Mouse (Mus musculus) neural tube, embryonic 11.5 days (tissue): ENCODE results near the gene Dapk2. TPM values are rescaled to one million over a fixed set of nuclear protein-coding genes. Genes with fewer than 3 reads are reported as not detected.

Experiments used
- ATAC-seq: fragments of 200-750 bp; cut with Nextera tagmentation; 2 replicates; pipeline ENCODE4 v1.8.0; 2017; ENCODE audit warnings: moderate number of reproducible peaks, mild to moderate bottlenecking, moderate TSS enrichment, moderate library complexity; ENCODE audit not compliant: insufficient read depth, low FRiP score, low TSS enrichment
- DNase-seq: peaks from one replicate; pipeline ENCODE4 v3.0.0-alpha.2; 2015; ENCODE audit warnings: low spot score
- H3K27ac ChIP-seq: fragments of 300-500 bp; sonication (generic); 2 replicates; pipeline ENCODE4 v1.5.1; 2014; ENCODE audit warnings: low read depth, mild to moderate bottlenecking, low read length
- H3K27me3 ChIP-seq: fragments of 300-500 bp; sonication (generic); 2 replicates; pipeline ENCODE4 v1.6.1; 2014; ENCODE audit warnings: mild to moderate bottlenecking, low read length, mixed read lengths; ENCODE audit not compliant: control insufficient read depth, insufficient read depth
- H3K36me3 ChIP-seq: fragments of 300-500 bp; sonication (generic); 2 replicates; pipeline ENCODE4 v1.6.1; 2014; ENCODE audit warnings: mild to moderate bottlenecking, low read length, moderate library complexity, mixed read lengths; ENCODE audit not compliant: control insufficient read depth, insufficient read depth
- H3K4me1 ChIP-seq: fragments of 300-500 bp; sonication (generic); 2 replicates; pipeline ENCODE4 v1.6.1; 2014; ENCODE audit warnings: low read length, mixed read lengths; ENCODE audit not compliant: control insufficient read depth, insufficient read depth
- H3K4me2 ChIP-seq: fragments of 300-500 bp; sonication (generic); 2 replicates; pipeline ENCODE4 v1.6.1; 2014; ENCODE audit warnings: low read depth, mild to moderate bottlenecking, moderate library complexity
- H3K4me3 ChIP-seq: fragments of 300-500 bp; sonication (generic); 2 replicates; pipeline ENCODE4 v1.5.1; 2014; ENCODE audit warnings: low read depth, low read length
- H3K9ac ChIP-seq: fragments of 300-500 bp; sonication (generic); 2 replicates; pipeline ENCODE4 v1.6.1; 2014; ENCODE audit warnings: mild to moderate bottlenecking, low read length
- H3K9me3 ChIP-seq: fragments of 300-500 bp; sonication (generic); 2 replicates; pipeline ENCODE4 v1.6.1; 2016; ENCODE audit warnings: low read length; ENCODE audit not compliant: control insufficient read depth
- WGBS: fragments of 180-500 bp; shearing (Covaris S2); extraction: QIAGEN DNeasy Blood & Tissue Kit; methylation state at CpG from one replicate; pipeline ENCODE4 v1.1.7; 2014; 5-methylcytosine and 5-hydroxymethylcytosine counted together
- polyA plus RNA-seq: library from polyadenylated mRNA; unstranded; fragments of >200 nt; fragmentation: Nextera tagmentation; extraction: Ambion mirVana; gene quantifications from 2 replicates; pipeline ENCODE4 v1.2.1, GENCODE M21; 2014

Gene Dapk2
- polyA plus RNA-seq, 1 experiment from 2014 or later, result 3.1 TPM

DNA sequence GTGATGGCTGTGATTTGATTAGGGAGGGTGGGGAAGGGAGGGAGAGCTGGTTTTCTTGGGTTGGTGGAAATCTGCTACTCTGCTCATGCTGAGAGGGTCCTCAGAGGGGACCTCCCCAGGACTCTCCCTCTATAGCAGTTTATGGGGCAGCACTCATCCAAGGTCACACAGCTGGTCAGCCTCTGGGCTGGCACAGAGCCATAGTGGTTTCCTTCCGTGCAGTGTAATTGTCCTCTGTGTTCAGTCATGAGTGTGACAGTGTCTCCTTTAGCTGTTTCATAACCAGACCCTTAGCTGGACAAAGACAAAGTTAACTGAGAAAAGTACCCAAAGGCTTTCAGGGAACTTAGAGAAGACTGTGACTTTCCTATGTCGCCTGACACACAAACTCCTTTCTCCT lies 103.7 kb downstream of the Dapk2 start:
- ATAC-seq, result no peak
- Histone ChIP-seq H3K27me3 (no peaks in the 10 kb centered on the region), H3K4me1 (no peaks in the 10 kb centered on the region), H3K9ac (no peak overlapping the region), H3K36me3 (no peaks in the 10 kb centered on the region), H3K27ac (no peak overlapping the region), H3K9me3 (no peaks in the 10 kb centered on the region), H3K4me3 (no peak overlapping the region), H3K4me2 (no peak overlapping the region)
- DNase-seq, result no peak
- WGBS, result 75% methylated on average over 2 of the region's 2 CpGs

DNA sequence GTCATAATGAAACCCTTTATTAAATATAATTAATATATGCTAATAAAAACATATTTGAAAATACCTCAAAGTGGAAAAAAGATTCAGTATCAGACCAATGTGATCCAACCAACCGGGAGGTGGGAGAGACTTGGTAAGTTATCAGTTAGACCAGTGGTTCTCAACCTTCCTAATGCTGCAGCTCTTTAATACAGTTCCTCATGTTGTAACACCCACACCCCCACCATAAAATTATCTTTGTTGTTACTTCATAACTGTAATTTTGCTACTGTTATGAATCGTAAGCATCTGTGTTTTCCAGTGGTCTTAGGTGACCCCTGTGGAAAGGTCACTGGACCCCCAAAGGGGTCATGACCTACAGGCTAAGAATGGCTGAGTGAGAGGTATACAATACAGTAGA lies 105.7 kb downstream of the Dapk2 start:
- Histone ChIP-seq H3K36me3 (no peaks in the 10 kb centered on the region), H3K4me2 (no peak overlapping the region), H3K9me3 (no peaks in the 10 kb centered on the region), H3K4me1 (no peaks in the 10 kb centered on the region), H3K9ac (no peak overlapping the region), H3K27ac (no peak overlapping the region), H3K4me3 (no peak overlapping the region), H3K27me3 (no peaks in the 10 kb centered on the region)
- no peak for ATAC-seq
- no peak for DNase-seq
- 89% methylated on average over 2 of the region's 2 CpGs for WGBS

DNA sequence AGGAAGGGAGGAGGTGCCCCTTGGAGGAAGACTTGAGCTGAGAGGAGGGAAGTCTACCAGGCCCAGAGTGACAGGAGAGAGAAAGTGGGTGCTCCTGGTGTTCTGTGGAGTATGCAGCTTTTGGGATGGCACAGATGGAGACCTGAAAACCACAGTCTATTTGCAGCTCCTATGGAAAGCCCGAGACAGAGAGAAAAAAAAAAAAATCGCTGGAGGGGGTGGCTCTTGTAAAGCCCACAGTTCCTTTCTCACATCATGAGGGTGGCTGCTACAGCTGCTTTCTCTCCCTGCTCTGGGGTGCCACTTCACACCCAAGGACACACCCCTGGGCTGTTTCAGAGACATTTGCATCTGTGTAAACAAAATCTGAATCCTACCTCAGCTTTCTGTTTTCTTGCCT lies 107.6 kb downstream of the Dapk2 start:
- Histone ChIP-seq H3K9ac (no peak overlapping the region), H3K4me2 (no peak overlapping the region), H3K4me3 (no peak overlapping the region), H3K36me3 (no peaks in the 10 kb centered on the region), H3K9me3 (no peaks in the 10 kb centered on the region), H3K27ac (no peak overlapping the region), H3K27me3 (no peaks in the 10 kb centered on the region), H3K4me1 (no peaks in the 10 kb centered on the region)
- DNase-seq, result no peak
- WGBS, result 28% methylated on average over 2 of the region's 2 CpGs
- ATAC-seq, result no peak

DNA sequence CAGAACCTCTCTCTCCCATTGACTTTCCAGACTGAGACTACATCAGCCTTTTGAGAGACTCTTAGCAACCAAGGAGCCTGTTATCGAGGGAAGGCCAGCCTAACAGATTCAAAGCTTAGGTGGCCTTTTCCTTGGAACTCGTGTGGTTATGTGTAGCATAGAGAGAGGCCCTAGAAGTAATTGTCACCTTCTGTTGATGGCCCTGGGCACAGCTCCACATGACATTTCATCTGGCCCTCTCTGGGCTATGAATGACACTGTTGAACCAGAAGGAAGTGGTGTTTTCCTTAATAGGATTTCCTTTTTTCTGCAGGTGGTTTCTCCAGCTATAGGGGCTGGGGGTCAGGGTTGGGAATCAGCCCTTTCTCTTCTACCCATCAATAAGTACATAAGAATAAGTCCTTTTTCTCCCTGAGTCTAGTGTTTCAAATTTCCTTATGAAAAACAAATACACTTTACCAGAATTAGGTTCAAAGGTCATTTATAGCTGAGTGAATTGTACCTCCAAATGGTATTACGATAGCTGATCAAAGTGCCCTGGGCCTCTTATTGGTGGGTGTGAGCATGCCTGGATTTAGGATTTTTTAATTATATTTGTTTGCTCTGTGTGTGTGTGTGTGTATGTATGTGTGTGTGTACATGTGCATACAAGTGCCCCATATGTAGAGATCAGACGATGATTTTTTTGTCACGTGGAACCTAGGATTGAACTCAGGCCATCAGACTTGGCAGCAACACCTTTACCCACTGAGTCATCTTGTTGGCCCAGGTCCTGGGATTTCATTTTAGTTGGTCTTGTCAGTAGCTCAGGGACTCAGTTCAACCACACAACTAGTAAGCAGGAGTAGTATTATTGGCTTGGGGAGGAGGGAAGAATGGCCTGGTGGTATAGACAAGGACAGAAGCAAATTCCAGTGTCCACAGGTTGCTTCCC lies 108.5 kb downstream of the Dapk2 start:
- no peaks in the 10 kb centered on the region for H3K9me3 ChIP-seq
- DNase-seq, result no peak
- H3K4me1 ChIP-seq, result no peaks in the 10 kb centered on the region
- no peaks in the 10 kb centered on the region for H3K36me3 ChIP-seq
- 77% methylated on average over 5 of the region's 5 CpGs for WGBS
- no peak overlapping the region for H3K4me2 ChIP-seq
- H3K27ac ChIP-seq, result no peak overlapping the region
- no peak overlapping the region for H3K9ac ChIP-seq
- no peaks in the 10 kb centered on the region for H3K27me3 ChIP-seq
- ATAC-seq, result no peak
- H3K4me3 ChIP-seq, result no peak overlapping the region

DNA sequence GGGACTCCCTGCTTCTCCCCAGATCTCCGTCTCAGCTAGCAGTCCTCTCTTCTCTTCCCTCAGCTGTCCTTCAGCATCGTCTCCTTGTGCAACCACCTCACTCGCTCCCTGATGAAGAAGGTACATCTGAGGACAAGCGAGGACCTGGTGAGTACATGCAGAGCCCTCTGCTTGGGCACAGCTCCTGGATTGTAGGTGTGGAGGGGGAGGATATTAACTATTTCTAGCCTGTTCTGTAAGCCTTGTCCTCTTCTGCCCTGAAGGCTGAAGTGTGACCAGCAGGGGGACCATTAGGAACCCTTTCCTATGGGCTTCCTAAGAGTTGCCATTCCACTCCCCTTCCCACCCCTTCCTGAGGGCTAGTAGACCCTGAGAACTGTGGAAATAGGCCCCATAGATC lies 110.8 kb downstream of the Dapk2 start:
- Histone ChIP-seq H3K9me3 (no peaks in the 10 kb centered on the region), H3K27me3 (no peaks in the 10 kb centered on the region), H3K4me1 (no peaks in the 10 kb centered on the region), H3K9ac (no peak overlapping the region), H3K4me2 (no peak overlapping the region), H3K36me3 (no peaks in the 10 kb centered on the region), H3K4me3 (no peak overlapping the region), H3K27ac (no peak overlapping the region)
- ATAC-seq, result no peak
- WGBS, result 84% methylated on average over 4 of the region's 4 CpGs
- no peak for DNase-seq

DNA sequence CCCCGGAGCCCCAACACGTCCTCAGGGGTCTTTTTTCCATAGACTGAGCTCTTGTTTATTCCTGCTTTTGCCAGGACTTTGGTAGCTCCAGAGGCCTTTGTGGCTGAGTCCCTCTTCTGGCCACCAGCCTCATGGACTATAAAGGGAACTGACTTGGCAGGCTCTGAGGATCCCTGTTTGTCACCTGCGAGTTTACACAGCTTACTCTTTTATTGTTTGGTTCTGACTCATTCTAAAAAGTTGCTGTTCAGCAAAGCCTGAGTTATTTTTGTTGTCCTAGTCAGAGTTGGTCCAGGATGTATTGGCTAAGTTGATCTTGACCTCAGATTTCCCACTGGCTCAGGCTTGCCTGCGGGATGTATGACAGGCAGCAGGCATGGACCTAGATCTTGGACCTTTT lies 112.0 kb downstream of the Dapk2 start:
- no peaks in the 10 kb centered on the region for H3K9me3 ChIP-seq
- H3K4me3 ChIP-seq, result no peak overlapping the region
- H3K4me2 ChIP-seq, result no peak overlapping the region
- H3K4me1 ChIP-seq, result peaks cover 6% of the 10 kb centered on the region; the same call in 1 of the 2 replicates
- ATAC-seq, result no peak
- H3K36me3 ChIP-seq, result no peaks in the 10 kb centered on the region
- H3K27ac ChIP-seq, result no peak overlapping the region
- H3K9ac ChIP-seq, result no peak overlapping the region
- WGBS, result 81% methylated on average over 4 of the region's 4 CpGs
- no peaks in the 10 kb centered on the region for H3K27me3 ChIP-seq
- no peak for DNase-seq

DNA sequence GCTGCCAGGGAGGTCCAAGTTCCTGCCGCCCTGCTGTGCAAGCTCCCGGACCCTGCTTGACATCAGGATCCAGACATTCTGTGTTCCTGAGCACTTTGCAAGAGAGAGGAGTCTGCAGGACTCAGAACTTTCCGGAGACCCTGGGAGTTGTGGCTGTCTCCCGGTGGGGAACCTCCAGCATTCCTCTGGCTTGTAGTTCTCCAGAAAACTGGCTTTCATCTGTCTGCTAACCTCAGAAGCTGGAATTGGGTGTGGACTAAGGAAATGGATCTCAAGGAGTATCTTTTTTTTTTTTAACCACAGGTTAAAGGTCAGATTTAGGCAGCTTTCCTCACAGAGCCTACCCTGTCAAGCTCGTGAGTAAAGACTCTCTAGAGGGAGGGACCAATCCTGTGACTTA lies 113.7 kb downstream of the Dapk2 start:
- H3K4me2 ChIP-seq, result no peak overlapping the region
- H3K4me3 ChIP-seq, result no peak overlapping the region
- ATAC-seq, result no peak
- no peak overlapping the region for H3K9ac ChIP-seq
- peaks cover 16% of the 10 kb centered on the region for H3K4me1 ChIP-seq
- no peaks in the 10 kb centered on the region for H3K36me3 ChIP-seq
- H3K9me3 ChIP-seq, result no peaks in the 10 kb centered on the region
- H3K27ac ChIP-seq, result no peak overlapping the region
- no peak for DNase-seq
- no peaks in the 10 kb centered on the region for H3K27me3 ChIP-seq
- 45% methylated on average over 5 of the region's 5 CpGs for WGBS

DNA sequence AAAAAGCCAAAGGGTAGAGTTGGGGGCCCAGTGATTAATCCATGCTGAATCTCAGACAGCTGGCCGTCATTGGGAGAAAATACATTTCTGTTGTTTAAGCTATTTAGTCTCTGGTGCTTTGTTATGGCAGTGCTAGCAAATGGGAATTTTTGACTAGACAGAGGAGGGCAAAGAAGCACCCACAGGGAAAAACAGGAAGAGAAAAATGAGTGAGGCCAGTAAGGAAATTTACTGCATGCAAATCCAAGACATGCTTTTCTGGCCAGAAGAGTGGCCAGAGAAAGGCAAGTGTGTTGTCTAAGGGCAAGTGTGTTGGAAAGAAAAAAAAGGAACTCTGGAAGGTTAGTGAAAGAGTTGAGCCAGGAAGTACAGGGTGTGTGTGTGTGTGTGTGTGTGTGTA lies 115.6 kb downstream of the Dapk2 start:
- no peaks in the 10 kb centered on the region for H3K27me3 ChIP-seq
- H3K9ac ChIP-seq, result no peak overlapping the region
- no peak overlapping the region for H3K27ac ChIP-seq
- no peaks in the 10 kb centered on the region for H3K9me3 ChIP-seq
- no peak for ATAC-seq
- H3K4me2 ChIP-seq, result no peak overlapping the region
- H3K36me3 ChIP-seq, result no peaks in the 10 kb centered on the region
- H3K4me3 ChIP-seq, result no peak overlapping the region
- 84% methylated on average over 1 of the region's 1 CpGs for WGBS
- H3K4me1 ChIP-seq, result peaks cover 21% of the 10 kb centered on the region
- DNase-seq, result no peak

DNA sequence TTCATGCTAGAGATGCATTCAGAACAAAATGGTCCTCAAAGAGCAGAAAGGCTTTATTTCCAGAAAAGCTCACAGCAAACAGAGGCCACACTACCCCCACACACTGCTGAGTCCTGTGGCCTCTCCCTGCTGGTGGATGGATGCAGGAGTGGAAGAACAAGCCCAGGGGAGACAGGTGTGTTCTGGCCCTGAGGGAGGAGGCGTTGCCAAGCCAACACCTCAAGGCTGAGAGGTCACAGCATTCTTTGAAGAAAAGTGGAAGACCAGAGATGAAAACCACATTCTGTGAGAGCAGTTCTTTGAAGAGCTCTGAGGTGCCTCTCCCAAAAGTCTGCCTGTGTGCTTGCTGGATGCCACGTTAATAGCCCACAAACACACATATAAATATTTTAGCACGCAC lies 116.6 kb downstream of the Dapk2 start:
- no peak overlapping the region for H3K27ac ChIP-seq
- no peak overlapping the region for H3K4me2 ChIP-seq
- DNase-seq, result no peak
- no peaks in the 10 kb centered on the region for H3K9me3 ChIP-seq
- H3K27me3 ChIP-seq, result no peaks in the 10 kb centered on the region
- H3K4me1 ChIP-seq, result peaks cover 21% of the 10 kb centered on the region
- ATAC-seq, result no peak
- 45% methylated on average over 3 of the region's 3 CpGs for WGBS
- H3K9ac ChIP-seq, result no peak overlapping the region
- H3K4me3 ChIP-seq, result no peak overlapping the region
- no peaks in the 10 kb centered on the region for H3K36me3 ChIP-seq
